Mouse (Mus musculus) stomach, adult 2 months (tissue): ENCODE results near the gene Amacr. TPM values are rescaled to one million over a fixed set of nuclear protein-coding genes. Genes with fewer than 3 reads are reported as not detected.

Source experiments
- polyA plus RNA-seq: library from polyadenylated mRNA; depleted of rRNA; stranded (reverse); fragments of >200 nt; gene quantifications from 2 replicates; pipeline ENCODE4 v1.2.3, GENCODE M21; 2012; rRNA removed

Gene Amacr
- 1.9 and 2.5 TPM in 2 replicates for polyA plus RNA-seq

GRCm38 (mm10) chr15:10981377-10982063 is at the start of gene Amacr:
Gene Amacr (plus strand): TSS chr15:10981756.

GRCm38 (mm10) chr15:10951951-10952759 is 29.4 kb upstream of the Amacr start, which contains the start of gene C1qtnf3:
Gene C1qtnf3 (plus strand): TSS chr15:10952332.

GRCm38 (mm10) chr15:11000421-11000820 is 18.9 kb downstream of the Amacr start, which contains the start of gene Slc45a2:
Gene Slc45a2 (plus strand): TSS chr15:11000721.

GRCm38 (mm10) chr15:11037711-11038110 is 56.2 kb downstream of the Amacr start, which contains the start of gene Rxfp3:
Gene Rxfp3 (minus strand): TSS chr15:11037991.

Other genes starting within 250 kb of the Amacr start
- gene C1qtnf3, start 29.4 kb upstream of the Amacr start, polyA plus RNA-seq: 0.24 and 1.0 TPM in 2 replicates
- gene Slc45a2, start 19.0 kb downstream of the Amacr start, polyA plus RNA-seq: not detected in 2 replicates
- gene Rxfp3, start 56.2 kb downstream of the Amacr start, polyA plus RNA-seq: not detected in 2 replicates
- gene Adamts12, start 83.0 kb downstream of the Amacr start, polyA plus RNA-seq: 0.08 and 0.14 TPM in 2 replicates